Mouse (Mus musculus) embryo, embryonic 10 days (tissue): Measurements from ENCODE around the gene Defa28.
"Not testable (repeated sequence)": the region's sequence is repeated elsewhere in the genome, so short reads cannot be mapped to it uniquely, and the experiment has no call there.

ENCODE experiments used
- DNase-seq: peaks from one replicate; pipeline ENCODE4 v3.0.0-alpha.2; 2015; ENCODE audit warnings: low spot score

Defa28 gene

GRCm38 (mm10) chr8:21582706-21583105 is at the start of gene Defa28:
Gene Defa28 (plus strand): TSS chr8:21583006.
- not testable (repeated sequence) for DNase-seq

- DNase-seq = not testable (repeated sequence)
These were observed 17.7 kb upstream of the Defa28 start, which contains the start of gene Defa37 for GRCm38 (mm10) chr8:21565086-21565485. Gene Defa37 (plus strand): TSS chr8:21565386.

- not testable (repeated sequence) for DNase-seq
These were observed 11.6 kb downstream of the Defa28 start, which contains the start of gene Gm7861 for GRCm38 (mm10) chr8:21594408-21594807. Gene Gm7861 (minus strand): TSS chr8:21594508.

- not testable (repeated sequence) for DNase-seq
These were observed 35.1 kb downstream of the Defa28 start, which contains the start of gene Defa26 for GRCm38 (mm10) chr8:21617883-21618282. Gene Defa26 (plus strand): TSS chr8:21618183.
